Mouse (Mus musculus): ENCODE measurements around the gene Ppp2r5c. TPM values are rescaled to one million over a fixed set of nuclear protein-coding genes. Genes with fewer than 3 reads are reported as not detected.

Gene Ppp2r5c
- polyA plus RNA-seq, 1 experiment from 2014 or later = 140 TPM

GRCm38 (mm10) chr12:110478601-110479008, 31.7 kb downstream of the Ppp2r5c start:
- no peak overlapping the region for H3K9ac ChIP-seq
- H3K4me2 ChIP-seq = no peak overlapping the region
- peaks cover 1% of the 10 kb centered on the region; the same call in 1 of the 2 replicates for H3K4me1 ChIP-seq (replicated peaks)
- no peaks in the 10 kb centered on the region for H3K9me3 ChIP-seq
- no peak overlapping the region for H3K27ac ChIP-seq (replicated peaks)
- H3K4me3 ChIP-seq = no peak overlapping the region
- WGBS = 83% methylated on average over 9 of the region's 9 CpGs
- 0 out of 2 replicates have a peak, but pooled peaks cover 9% of the 10 kb centered on the region for H3K36me3 ChIP-seq
- H3K27me3 ChIP-seq = no peaks in the 10 kb centered on the region
- no peak for ATAC-seq (ENCODE audit: low read depth)

GRCm38 (mm10) chr12:110479268-110479667, 32.3 kb downstream of the Ppp2r5c start:
- H3K27me3 ChIP-seq = no peaks in the 10 kb centered on the region
- 85% methylated on average over 12 of the region's 12 CpGs for WGBS
- ATAC-seq (ENCODE audit: low read depth) = no peak
- no peak overlapping the region for H3K27ac ChIP-seq (replicated peaks)
- H3K4me3 ChIP-seq = no peak overlapping the region
- peaks cover 7% of the 10 kb centered on the region for H3K4me1 ChIP-seq (replicated peaks)
- H3K9ac ChIP-seq = no peak overlapping the region
- 0 out of 2 replicates have a peak, but pooled peaks cover 9% of the 10 kb centered on the region for H3K36me3 ChIP-seq
- no peak overlapping the region for H3K4me2 ChIP-seq
- no peaks in the 10 kb centered on the region for H3K9me3 ChIP-seq

GRCm38 (mm10) chr12:110480701-110481100, 33.8 kb downstream of the Ppp2r5c start:
- Histone ChIP-seq H3K9me3 (no peaks in the 10 kb centered on the region), H3K36me3 (0 out of 2 replicates have a peak, but pooled peaks cover 9% of the 10 kb centered on the region), H3K27me3 (no peaks in the 10 kb centered on the region), H3K4me2 (no peak overlapping the region), H3K9ac (no peak overlapping the region), H3K4me1 (replicated peaks) (peaks cover 17% of the 10 kb centered on the region), H3K4me3 (no peak overlapping the region), H3K27ac (replicated peaks) (no peak overlapping the region)
- WGBS = 82% methylated on average over 4 of the region's 4 CpGs
- no peak for ATAC-seq (ENCODE audit: low read depth)

GRCm38 (mm10) chr12:110483761-110484160, 36.8 kb downstream of the Ppp2r5c start:
- Histone ChIP-seq H3K36me3 (no peaks in the 10 kb centered on the region), H3K27ac (replicated peaks) (no peak overlapping the region), H3K9ac (no peak overlapping the region), H3K27me3 (no peaks in the 10 kb centered on the region), H3K4me1 (replicated peaks) (peaks cover 43% of the 10 kb centered on the region), H3K9me3 (no peaks in the 10 kb centered on the region), H3K4me3 (no peak overlapping the region), H3K4me2 (no peak overlapping the region)
- ATAC-seq (ENCODE audit: low read depth) = no peak
- WGBS = 36% methylated on average over 6 of the region's 6 CpGs

- Histone ChIP-seq H3K4me1 (replicated peaks) (peaks cover 47% of the 10 kb centered on the region), H3K4me2 (peak overlapping the region; percentile 97), H3K4me3 (peak overlapping the region; percentile 71), H3K36me3 (peaks cover 3% of the 10 kb centered on the region; the same call in 1 of the 2 replicates), H3K27me3 (no peaks in the 10 kb centered on the region), H3K27ac (replicated peaks) (peak overlapping the region; percentile 98), H3K9ac (peak overlapping the region; percentile 92), H3K9me3 (no peaks in the 10 kb centered on the region)
- 3% methylated on average over 17 of the region's 17 CpGs for WGBS
- peak; percentile 34; the same call in 1 of the 2 replicates for ATAC-seq (ENCODE audit: low read depth)
These were observed 38.1 kb downstream of the Ppp2r5c start for GRCm38 (mm10) chr12:110484824-110485584.

- H3K4me1 ChIP-seq (replicated peaks) = peaks cover 47% of the 10 kb centered on the region
- no peaks in the 10 kb centered on the region for H3K27me3 ChIP-seq
- H3K4me3 ChIP-seq = peak overlapping the region; percentile 71
- no peaks in the 10 kb centered on the region for H3K9me3 ChIP-seq
- peak overlapping the region; percentile 92 for H3K9ac ChIP-seq
- peak overlapping the region; percentile 97 for H3K4me2 ChIP-seq
- under 1% methylated on average over 27 of the region's 27 CpGs for WGBS
- peak overlapping the region; percentile 98 for H3K27ac ChIP-seq (replicated peaks)
- peak; percentile 87 for ATAC-seq (ENCODE audit: low read depth)
- H3K36me3 ChIP-seq = peaks cover 7% of the 10 kb centered on the region; the same call in 1 of the 2 replicates
These were observed 38.8 kb downstream of the Ppp2r5c start for GRCm38 (mm10) chr12:110485585-110486331.

GRCm38 (mm10) chr12:110486852-110487251, 39.9 kb downstream of the Ppp2r5c start:
- H3K27ac ChIP-seq (replicated peaks) = peak overlapping the region; percentile 98; the same call in 1 of the 2 replicates
- ATAC-seq (ENCODE audit: low read depth) = no peak
- peak overlapping the region; percentile 92 for H3K9ac ChIP-seq
- WGBS = 87% methylated on average over 5 of the region's 5 CpGs
- peak overlapping the region; percentile 71 for H3K4me3 ChIP-seq
- H3K36me3 ChIP-seq = peaks cover 7% of the 10 kb centered on the region; the same call in 1 of the 2 replicates
- peak overlapping the region; percentile 97 for H3K4me2 ChIP-seq
- peaks cover 47% of the 10 kb centered on the region for H3K4me1 ChIP-seq (replicated peaks)
- no peaks in the 10 kb centered on the region for H3K9me3 ChIP-seq
- H3K27me3 ChIP-seq = no peaks in the 10 kb centered on the region

- WGBS = 66% methylated on average over 9 of the region's 9 CpGs
- Histone ChIP-seq H3K27me3 (no peaks in the 10 kb centered on the region), H3K9ac (peak overlapping the region; percentile 92; the same call in 1 of the 2 replicates), H3K4me1 (replicated peaks) (peaks cover 47% of the 10 kb centered on the region), H3K36me3 (peaks cover 7% of the 10 kb centered on the region; the same call in 1 of the 2 replicates), H3K9me3 (no peaks in the 10 kb centered on the region), H3K4me3 (no peak overlapping the region), H3K4me2 (peak overlapping the region; percentile 97; the same call in 1 of the 2 replicates), H3K27ac (replicated peaks) (no peak overlapping the region)
- no peak for ATAC-seq (ENCODE audit: low read depth)
These were observed 41.1 kb downstream of the Ppp2r5c start for GRCm38 (mm10) chr12:110488031-110488430.

GRCm38 (mm10) chr12:110489946-110490701, 43.2 kb downstream of the Ppp2r5c start:
- Histone ChIP-seq H3K4me3 (no peak overlapping the region), H3K4me2 (no peak overlapping the region), H3K27me3 (no peaks in the 10 kb centered on the region), H3K4me1 (replicated peaks) (peaks cover 32% of the 10 kb centered on the region), H3K9ac (no peak overlapping the region), H3K36me3 (peaks cover 7% of the 10 kb centered on the region; the same call in 1 of the 2 replicates), H3K9me3 (no peaks in the 10 kb centered on the region), H3K27ac (replicated peaks) (no peak overlapping the region)
- no peak for ATAC-seq (ENCODE audit: low read depth)
- WGBS = 92% methylated on average over 12 of the region's 12 CpGs

- no peaks in the 10 kb centered on the region for H3K27me3 ChIP-seq
- no peak overlapping the region for H3K4me3 ChIP-seq
- no peak overlapping the region for H3K9ac ChIP-seq
- no peak overlapping the region for H3K4me2 ChIP-seq
- peaks cover 22% of the 10 kb centered on the region for H3K4me1 ChIP-seq (replicated peaks)
- H3K36me3 ChIP-seq = peaks cover 7% of the 10 kb centered on the region; the same call in 1 of the 2 replicates
- ATAC-seq (ENCODE audit: low read depth) = no peak
- H3K27ac ChIP-seq (replicated peaks) = no peak overlapping the region
- H3K9me3 ChIP-seq = no peaks in the 10 kb centered on the region
- 95% methylated on average over 5 of the region's 5 CpGs for WGBS
These were observed 45.5 kb downstream of the Ppp2r5c start for GRCm38 (mm10) chr12:110492436-110492835.

- H3K4me3 ChIP-seq = no peak overlapping the region
- no peak for ATAC-seq (ENCODE audit: low read depth)
- H3K4me2 ChIP-seq = no peak overlapping the region
- no peak overlapping the region for H3K9ac ChIP-seq
- no peaks in the 10 kb centered on the region for H3K9me3 ChIP-seq
- peaks cover 22% of the 10 kb centered on the region for H3K4me1 ChIP-seq (replicated peaks)
- no peaks in the 10 kb centered on the region for H3K27me3 ChIP-seq
- H3K27ac ChIP-seq (replicated peaks) = no peak overlapping the region
- WGBS = 93% methylated on average over 13 of the region's 13 CpGs
- peaks cover 7% of the 10 kb centered on the region; the same call in 1 of the 2 replicates for H3K36me3 ChIP-seq
These were observed 46.9 kb downstream of the Ppp2r5c start for GRCm38 (mm10) chr12:110493597-110494369.
